Mouse (Mus musculus): ENCODE results near the gene Ifi206. TPM values are rescaled to one million over a fixed set of nuclear protein-coding genes. Genes with fewer than 3 reads are reported as not detected.
"Not testable (repeated sequence)": the region's sequence is repeated elsewhere in the genome, so short reads cannot be mapped to it uniquely, and the experiment has no call there.

Ifi206 gene
- polyA plus RNA-seq (2012; fragmentation: generic; extraction: Trizol) = not detected
- long read RNA-seq, experiment 1 = 0 reads
- long read RNA-seq, experiment 2 = 0 reads

DNA sequence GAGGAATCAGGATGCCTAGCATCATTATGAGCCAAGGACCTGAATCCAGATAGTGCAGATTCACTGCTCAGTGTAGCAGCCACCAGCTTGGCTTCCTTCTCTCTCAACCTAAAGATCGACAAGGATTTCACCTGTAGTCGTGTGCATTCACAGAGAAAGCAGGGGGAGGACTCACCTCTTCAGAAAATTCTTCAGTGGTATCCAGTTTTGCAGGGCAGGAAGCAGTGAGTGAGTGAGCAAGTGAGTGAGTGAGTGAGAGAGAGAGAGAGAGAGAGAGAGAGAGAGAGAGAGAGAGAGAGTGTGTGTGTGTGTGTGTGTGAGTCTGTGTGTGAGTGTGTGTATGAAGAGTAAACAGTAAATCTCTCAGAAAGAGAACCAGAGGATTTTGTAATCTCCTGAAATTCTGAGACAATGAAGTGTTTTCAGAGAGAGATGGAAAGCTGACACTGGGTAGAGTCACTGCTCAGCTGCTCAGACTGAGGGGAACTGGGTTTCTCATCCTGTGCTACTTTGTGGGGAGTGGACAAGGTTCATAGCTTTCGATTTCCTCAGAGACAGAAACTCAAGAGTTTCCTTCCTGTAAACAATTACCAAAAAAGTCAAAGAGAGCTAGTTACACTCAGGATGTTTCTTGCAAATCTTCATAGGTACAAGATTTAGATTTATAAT lies at the start of gene Ifi206:
Gene Ifi206, minus strand, starts transcription at position 230 of the 669 bp plus-strand sequence.
- not testable (repeated sequence) for H3K79me2 ChIP-seq (ENCODE audit: control insufficient read depth, insufficient read depth); H3K79me3 ChIP-seq (ENCODE audit: low read depth); H3K36me3 ChIP-seq (ENCODE audit: control insufficient read depth, insufficient read depth); H3K27me3 ChIP-seq (ENCODE audit: control insufficient read depth, insufficient read depth, insufficient read length); H3K4me3 ChIP-seq (ENCODE audit: insufficient read depth, poor library complexity, severe bottlenecking); H3ac ChIP-seq (ENCODE audit: control insufficient read depth, insufficient read length, low read depth)

GRCm38 (mm10) chr1:173535791-173536190 lies 45.0 kb upstream of the Ifi206 start, which contains the start of gene Ifi214:
Gene Ifi214, minus strand, starts transcription at chr1:173535957.
- not testable (repeated sequence) for H3K27me3 ChIP-seq (ENCODE audit: control insufficient read depth, insufficient read depth, insufficient read length); H3K79me2 ChIP-seq (ENCODE audit: control insufficient read depth, insufficient read depth); H3K79me3 ChIP-seq (ENCODE audit: low read depth); H3K4me3 ChIP-seq (ENCODE audit: insufficient read depth, poor library complexity, severe bottlenecking); H3K36me3 ChIP-seq (ENCODE audit: control insufficient read depth, insufficient read depth); H3ac ChIP-seq (ENCODE audit: control insufficient read depth, insufficient read length, low read depth)

- H3K36me3 ChIP-seq (ENCODE audit: control insufficient read depth, insufficient read depth) = no peaks in the 10 kb centered on the region
- H3ac ChIP-seq (ENCODE audit: control insufficient read depth, insufficient read length, low read depth) = no peak overlapping the region
- H3K4me3 ChIP-seq (ENCODE audit: insufficient read depth, poor library complexity, severe bottlenecking) = no peak overlapping the region
- TF ChIP-seq MYOG (IDR thresholded peaks at IDR 0.05; ENCODE audit: control insufficient read depth, extremely low read depth, insufficient read length) = no peak
- TF ChIP-seq MAX (IDR thresholded peaks at IDR 0.05) = no peak
- TF ChIP-seq CEBPB (IDR thresholded peaks at IDR 0.05; ENCODE audit: low read depth) = no peak
- TF ChIP-seq FOSL1 (IDR thresholded peaks at IDR 0.05; ENCODE audit: insufficient read depth, low read length, poor library complexity, severe bottlenecking) = no peak
- TF ChIP-seq MYOD1 (IDR thresholded peaks at IDR 0.05; ENCODE audit: control insufficient read depth, insufficient read length, low read depth) = no peak
- no peak for TF ChIP-seq CTCF (IDR thresholded peaks at IDR 0.05; ENCODE audit: control insufficient read depth, insufficient read depth, insufficient read length)
- TF ChIP-seq USF1 (IDR thresholded peaks at IDR 0.05; ENCODE audit: low read depth) = no peak
- H3K79me3 ChIP-seq (ENCODE audit: low read depth) = no peaks in the 10 kb centered on the region
- no peaks in the 10 kb centered on the region for H3K79me2 ChIP-seq (ENCODE audit: control insufficient read depth, insufficient read depth)
- H3K27me3 ChIP-seq (ENCODE audit: control insufficient read depth, insufficient read depth, insufficient read length) = no peaks in the 10 kb centered on the region
Observed at GRCm38 (mm10) chr1:173521452-173521851, 30.6 kb upstream of the Ifi206 start.

- not testable (repeated sequence) for H3K79me2 ChIP-seq (ENCODE audit: control insufficient read depth, insufficient read depth); H3K27me3 ChIP-seq (ENCODE audit: control insufficient read depth, insufficient read depth, insufficient read length); H3K79me3 ChIP-seq (ENCODE audit: low read depth); H3K36me3 ChIP-seq (ENCODE audit: control insufficient read depth, insufficient read depth); H3ac ChIP-seq (ENCODE audit: control insufficient read depth, insufficient read length, low read depth); H3K4me3 ChIP-seq (ENCODE audit: insufficient read depth, poor library complexity, severe bottlenecking)
Observed at GRCm38 (mm10) chr1:173510595-173510994, 19.8 kb upstream of the Ifi206 start.

DNA sequence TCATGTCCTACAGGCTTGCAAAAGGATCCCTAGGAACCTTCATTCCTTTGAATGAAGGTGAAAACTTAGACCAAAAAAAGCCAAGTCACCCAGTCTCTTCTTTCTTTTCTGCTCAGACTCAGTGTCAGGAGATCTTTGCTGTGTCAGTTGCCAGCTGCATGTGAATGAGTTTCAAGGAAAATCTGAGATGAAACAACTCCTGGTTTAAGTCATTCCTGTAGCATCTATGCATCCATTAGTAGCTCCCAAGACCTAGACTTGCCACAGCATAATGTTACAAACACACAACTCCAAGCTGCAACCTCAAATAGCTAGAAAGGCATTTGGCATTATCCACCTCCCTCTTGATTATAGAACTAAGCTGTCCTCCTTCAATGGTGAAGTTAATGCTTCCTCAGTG lies 642 bp upstream of the Ifi206 start:
- not testable (repeated sequence) for H3K36me3 ChIP-seq (ENCODE audit: control insufficient read depth, insufficient read depth); H3K79me2 ChIP-seq (ENCODE audit: control insufficient read depth, insufficient read depth); H3K79me3 ChIP-seq (ENCODE audit: low read depth); H3ac ChIP-seq (ENCODE audit: control insufficient read depth, insufficient read length, low read depth); H3K4me3 ChIP-seq (ENCODE audit: insufficient read depth, poor library complexity, severe bottlenecking); H3K27me3 ChIP-seq (ENCODE audit: control insufficient read depth, insufficient read depth, insufficient read length)

DNA sequence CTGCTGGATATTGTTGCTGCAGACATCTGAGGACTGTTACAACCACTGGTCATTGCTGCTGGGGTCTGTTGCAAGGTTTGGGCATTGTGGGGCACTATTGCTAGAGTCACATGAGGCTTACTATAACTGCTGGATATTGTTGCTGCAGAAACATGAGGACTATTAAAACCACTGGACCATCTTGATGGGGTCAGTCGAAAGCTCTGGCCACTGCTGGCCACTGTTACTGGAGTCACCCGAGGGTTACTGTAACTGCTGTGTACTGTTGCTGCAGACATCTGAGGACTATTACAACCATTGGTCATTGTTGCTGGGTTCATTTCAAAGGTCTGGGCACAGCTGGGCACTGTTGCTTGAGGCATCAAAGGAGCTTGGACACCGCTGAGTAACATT lies 9.7 kb downstream of the Ifi206 start:
- not testable (repeated sequence) for H3K79me3 ChIP-seq (ENCODE audit: low read depth); H3K4me3 ChIP-seq (ENCODE audit: insufficient read depth, poor library complexity, severe bottlenecking); H3K36me3 ChIP-seq (ENCODE audit: control insufficient read depth, insufficient read depth); H3K27me3 ChIP-seq (ENCODE audit: control insufficient read depth, insufficient read depth, insufficient read length); H3ac ChIP-seq (ENCODE audit: control insufficient read depth, insufficient read length, low read depth); H3K79me2 ChIP-seq (ENCODE audit: control insufficient read depth, insufficient read depth)

GRCm38 (mm10) chr1:173480399-173481181 lies 10.3 kb downstream of the Ifi206 start:
- not testable (repeated sequence) for H3K4me3 ChIP-seq (ENCODE audit: insufficient read depth, poor library complexity, severe bottlenecking); H3K79me2 ChIP-seq (ENCODE audit: control insufficient read depth, insufficient read depth); H3K27me3 ChIP-seq (ENCODE audit: control insufficient read depth, insufficient read depth, insufficient read length); H3K79me3 ChIP-seq (ENCODE audit: low read depth); H3K36me3 ChIP-seq (ENCODE audit: control insufficient read depth, insufficient read depth); H3ac ChIP-seq (ENCODE audit: control insufficient read depth, insufficient read length, low read depth)
